In genomic region chr11:20031536-20031935, GRCm38 (mm10) we compare ENCODE assay signal across 9 mouse cellular contexts.
DNase-seq lines count a peak whose midpoint lies in the region; ATAC-seq and TF ChIP-seq lines count a peak whose summit lies in the region.
"Had no signal": no experiment of that assay in that cellular context is flagged by ENCODE, and none has a peak within 500 bp of the region (broad histone marks: within the 10 kb centered on the region; RNA-seq: fewer than 3 reads in every experiment).

No protein-coding gene starts in this region.

- H3K9me3 ChIP-seq in forebrain, postnatal 0 days (ENCODE audit: low read length) = no peaks in the 10 kb centered on the region
- 0 out of 2 replicates have a peak, but pooled peaks cover 2% of the 10 kb centered on the region for H3K9me3 ChIP-seq in forebrain, embryonic 16.5 days (ENCODE audit: control insufficient read depth, low read length)
- no peaks in the 10 kb centered on the region for H3K9me3 ChIP-seq in embryonic facial prominence, embryonic 11.5 days (replicated peaks; ENCODE audit: control insufficient read depth, low read length)
- H3K9me3 ChIP-seq: limb, embryonic 15.5 days had no signal

- no peak overlapping the region for H3K4me3 ChIP-seq in forebrain, postnatal 0 days (ENCODE audit: low read depth, low read length)
- H3K4me3 ChIP-seq in forebrain, embryonic 16.5 days (replicated peaks; ENCODE audit: low read length) = no peak overlapping the region
- no peak overlapping the region for H3K4me3 ChIP-seq in testis, adult 2 months (ENCODE audit: control insufficient read depth, low read depth, low read length)
- H3K4me3 ChIP-seq in embryonic facial prominence, embryonic 11.5 days (ENCODE audit: low read depth, low read length) = no peak overlapping the region
- H3K4me3 ChIP-seq: limb, embryonic 15.5 days had no signal

- no peaks in the 10 kb centered on the region for H3K27me3 ChIP-seq in forebrain, postnatal 0 days (ENCODE audit: insufficient read depth, low read length)
- H3K27me3 ChIP-seq in forebrain, embryonic 16.5 days (replicated peaks; ENCODE audit: control insufficient read depth, insufficient read depth, low read length) = no peaks in the 10 kb centered on the region
- H3K27me3 ChIP-seq in testis, adult 2 months (ENCODE audit: control insufficient read depth, insufficient read depth, low read length) = no peaks in the 10 kb centered on the region
- H3K27me3 ChIP-seq in embryonic facial prominence, embryonic 11.5 days (ENCODE audit: control insufficient read depth, insufficient read depth, low read length) = no peaks in the 10 kb centered on the region
- H3K27me3 ChIP-seq: limb, embryonic 15.5 days had no signal

- TF ChIP-seq CTCF in forebrain, postnatal 0 days (IDR thresholded peaks at IDR 0.05; ENCODE audit: low read depth) = peak; percentile 63
- TF ChIP-seq CTCF in testis, adult 2 months (IDR thresholded peaks at IDR 0.05; ENCODE audit: control insufficient read depth, insufficient read depth, insufficient replicate concordance, low read depth, low read length) = peak; percentile 51; the same call in 1 of the 2 replicates

- peak; percentile 31 for DNase-seq in forebrain, postnatal 0 days
- DNase-seq in testis, postnatal 14 days (ENCODE audit: low spot score) = no peak
- peak; percentile 60 for DNase-seq in embryonic facial prominence, embryonic 11.5 days (ENCODE audit: low spot score)
- DNase-seq in lung, postnatal 25 days (ENCODE audit: low spot score) = peak; percentile 8
- DNase-seq in layer of hippocampus, adult 18-20 months (ENCODE audit: low spot score in 2 of 2) = no peak
- DNase-seq in right cerebral cortex, adult 18-20 months = no peak

- H3K9ac ChIP-seq in forebrain, postnatal 0 days = no peak overlapping the region
- H3K9ac ChIP-seq in forebrain, embryonic 16.5 days (replicated peaks; ENCODE audit: low read depth, low read length) = no peak overlapping the region
- H3K9ac ChIP-seq in embryonic facial prominence, embryonic 11.5 days (replicated peaks; ENCODE audit: low read length) = no peak overlapping the region
- H3K9ac ChIP-seq: limb, embryonic 15.5 days had no signal

- no peak for TF ChIP-seq POLR2A in testis, adult 2 months (IDR thresholded peaks at IDR 0.05; ENCODE audit: control insufficient read depth, low read depth, low read length)

- H3K36me3 ChIP-seq in forebrain, postnatal 0 days (ENCODE audit: insufficient read depth) = no peaks in the 10 kb centered on the region
- no peaks in the 10 kb centered on the region for H3K36me3 ChIP-seq in forebrain, embryonic 16.5 days (ENCODE audit: control insufficient read depth, insufficient read depth)
- H3K36me3 ChIP-seq in testis, adult 2 months (ENCODE audit: control insufficient read depth, insufficient read depth, low read length) = no peaks in the 10 kb centered on the region
- no peaks in the 10 kb centered on the region for H3K36me3 ChIP-seq in embryonic facial prominence, embryonic 11.5 days (replicated peaks; ENCODE audit: control insufficient read depth, insufficient read depth, low read depth, low read length)
- H3K36me3 ChIP-seq: limb, embryonic 15.5 days had no signal

- no peak overlapping the region for H3K4me2 ChIP-seq in forebrain, postnatal 0 days (ENCODE audit: low read depth)
- no peak overlapping the region for H3K4me2 ChIP-seq in forebrain, embryonic 16.5 days (ENCODE audit: low read length)
- no peak overlapping the region for H3K4me2 ChIP-seq in embryonic facial prominence, embryonic 11.5 days (ENCODE audit: low read depth, low read length)
- H3K4me2 ChIP-seq: limb, embryonic 15.5 days had no signal

- WGBS in forebrain, postnatal 0 days = 45% methylated on average over 8 of the region's 8 CpGs
- 39% methylated on average over 8 of the region's 8 CpGs for WGBS in forebrain, embryonic 16.5 days
- 37% methylated on average over 8 of the region's 8 CpGs for WGBS in embryonic facial prominence, embryonic 11.5 days

- no peak for ATAC-seq in forebrain, postnatal 0 days
- ATAC-seq in forebrain, embryonic 16.5 days = no peak
- no peak for ATAC-seq in embryonic facial prominence, embryonic 11.5 days (replicated peaks; ENCODE audit: insufficient number of reproducible peaks, low FRiP score, low TSS enrichment, low read depth)

- no peak overlapping the region for H3K27ac ChIP-seq in forebrain, postnatal 0 days (ENCODE audit: low read depth, low read length)
- no peak overlapping the region for H3K27ac ChIP-seq in forebrain, embryonic 16.5 days (ENCODE audit: low read length)
- H3K27ac ChIP-seq in testis, adult 2 months (ENCODE audit: control insufficient read depth, insufficient read depth, low read depth, low read length) = no peak overlapping the region
- H3K27ac ChIP-seq in embryonic facial prominence, embryonic 11.5 days (replicated peaks; ENCODE audit: low read depth, low read length) = no peak overlapping the region
- H3K27ac ChIP-seq: limb, embryonic 15.5 days had no signal

- H3K4me1 ChIP-seq in forebrain, postnatal 0 days (ENCODE audit: insufficient read depth) = no peaks in the 10 kb centered on the region
- H3K4me1 ChIP-seq in forebrain, embryonic 16.5 days (replicated peaks; ENCODE audit: control insufficient read depth, insufficient read depth, low read length) = no peaks in the 10 kb centered on the region
- H3K4me1 ChIP-seq in testis, adult 2 months (ENCODE audit: control insufficient read depth, insufficient read depth, low read length) = no peaks in the 10 kb centered on the region
- no peaks in the 10 kb centered on the region for H3K4me1 ChIP-seq in embryonic facial prominence, embryonic 11.5 days (ENCODE audit: control insufficient read depth, insufficient read depth, low read length)
- H3K4me1 ChIP-seq: limb, embryonic 15.5 days had no signal

Comparison
In these comparisons a context has a peak if more than half of its experiments do, and no peak if none do; other contexts are left out.
1. DNase-seq: peak in forebrain, postnatal 0 days (single experiment), embryonic facial prominence, embryonic 11.5 days (single experiment) and lung, postnatal 25 days (single experiment); none in testis, postnatal 14 days (single experiment), layer of hippocampus, adult 18-20 months (0 of 2) and right cerebral cortex, adult 18-20 months (single experiment).